Mouse (Mus musculus): ENCODE measurements at regions not wholly inside any gene's neighbourhood (a gene's known extent, or its start where the extent isn't known, plus 50 kb on each side); places are given as distances from the start of the nearest gene placed in this dataset.

DNA sequence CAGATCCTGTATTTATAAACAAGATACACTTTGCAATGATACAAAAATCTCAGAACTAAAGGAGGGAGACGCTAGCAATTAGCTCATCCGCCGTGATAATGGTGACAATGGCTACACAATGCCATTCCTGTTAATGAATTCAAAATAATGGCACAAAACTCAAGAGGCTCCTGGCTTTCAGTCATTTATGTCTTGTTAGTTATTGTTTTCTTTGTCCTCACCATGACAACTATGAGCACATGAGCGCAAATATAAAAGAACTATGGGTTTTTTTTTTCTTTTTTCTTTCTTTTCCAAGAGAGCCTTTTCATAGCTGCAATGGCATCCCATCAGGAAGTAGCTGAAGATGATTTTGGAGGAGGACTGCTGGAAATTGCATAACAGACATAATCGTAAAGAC, 194.2 kb downstream of the Cog6 start:
- no peak for TF ChIP-seq CTCF (IDR thresholded peaks at IDR 0.05; ENCODE audit: low read depth, low read length)
- TF ChIP-seq POLR2A (IDR thresholded peaks at IDR 0.05; ENCODE audit: borderline replicate concordance, low read depth, low read length) = no peak

All from bone marrow macrophage, adult 2 months (primary cell).